Mouse (Mus musculus) liver, embryonic 16.5 days (tissue): ENCODE measurements around the gene Tgfb1. TPM values are rescaled to one million over a fixed set of nuclear protein-coding genes. Genes with fewer than 3 reads are reported as not detected.

Source experiments
- ATAC-seq: fragments of 200-750 bp; cut with Nextera tagmentation; 2 replicates; pipeline ENCODE4 v1.8.0; 2017; ENCODE audit warnings: low read depth, mild to moderate bottlenecking, moderate number of reproducible peaks, moderate library complexity
- H3K27ac ChIP-seq: fragments of 300-500 bp; sonication (generic); 2 replicates; pipeline ENCODE4 v1.5.1; 2014; ENCODE audit warnings: mild to moderate bottlenecking, low read length
- H3K27me3 ChIP-seq: fragments of 300-500 bp; sonication (generic); 2 replicates; pipeline ENCODE4 v1.6.1; 2014; ENCODE audit warnings: low read depth, low read length, mixed read lengths; ENCODE audit not compliant: control insufficient read depth, insufficient read depth
- H3K36me3 ChIP-seq: fragments of 300-500 bp; sonication (generic); 2 replicates; pipeline ENCODE4 v1.6.1; 2014; ENCODE audit warnings: mild to moderate bottlenecking; ENCODE audit not compliant: control insufficient read depth, insufficient read depth
- H3K4me1 ChIP-seq: fragments of 300-500 bp; sonication (generic); 2 replicates; pipeline ENCODE4 v1.6.1; 2014; ENCODE audit warnings: low read depth, low read length, mixed read lengths; ENCODE audit not compliant: control insufficient read depth
- H3K4me2 ChIP-seq: fragments of 300-500 bp; sonication (generic); 2 replicates; pipeline ENCODE4 v1.6.1; 2014; ENCODE audit warnings: low read depth, low read length, mixed read lengths
- H3K4me3 ChIP-seq: fragments of 300-500 bp; sonication (generic); 2 replicates; pipeline ENCODE4 v1.5.1; 2014; ENCODE audit warnings: low read depth, mild to moderate bottlenecking, low read length
- H3K9ac ChIP-seq: fragments of 300-500 bp; sonication (generic); 2 replicates; pipeline ENCODE4 v1.6.1; 2014; ENCODE audit warnings: low read depth, low read length
- H3K9me3 ChIP-seq: fragments of 300-500 bp; sonication (generic); replicated peaks from 2 replicates; pipeline ENCODE4 v1.6.1; 2016; ENCODE audit warnings: low read length; ENCODE audit not compliant: control insufficient read depth
- WGBS: fragments of 180-500 bp; shearing (Covaris S2); extraction: QIAGEN DNeasy Blood & Tissue Kit; methylation state at CpG from one replicate; pipeline ENCODE4 v1.1.7; 2014; ENCODE audit not compliant: insufficient replicate concordance; 5-methylcytosine and 5-hydroxymethylcytosine counted together
- polyA plus RNA-seq: library from polyadenylated mRNA; unstranded; fragments of >200 nt; fragmentation: Nextera tagmentation; extraction: Ambion mirVana; gene quantifications from 2 replicates; pipeline ENCODE4 v1.2.1, GENCODE M21; 2015

Gene Tgfb1
- polyA plus RNA-seq, 1 experiment from 2014 or later: 4.1 TPM

DNA sequence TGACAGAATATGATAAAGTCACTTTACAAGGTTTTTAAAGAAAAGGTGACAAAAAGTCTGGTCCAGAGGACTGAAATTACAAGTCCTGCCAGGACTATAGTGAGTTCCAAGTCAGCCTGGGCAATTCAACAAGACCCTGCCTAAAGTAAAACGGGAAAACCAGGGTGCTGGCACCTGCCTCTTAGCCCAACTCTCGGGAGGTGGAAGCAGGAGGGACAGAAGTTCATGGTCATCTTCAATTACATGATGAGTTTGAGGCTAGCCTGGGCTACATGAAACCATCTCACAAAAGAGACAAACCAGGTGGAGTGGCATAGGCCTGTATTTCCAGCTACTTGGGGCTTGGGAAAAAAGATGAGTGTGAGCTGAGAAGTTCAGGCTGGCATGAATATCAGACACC is 15.1 kb upstream of the Tgfb1 start:
- Histone ChIP-seq H3K4me1 (peaks cover 9% of the 10 kb centered on the region), H3K27me3 (peaks cover 22% of the 10 kb centered on the region), H3K36me3 (no peaks in the 10 kb centered on the region; the same call in 1 of the 2 replicates), H3K27ac (no peak overlapping the region), H3K9ac (no peak overlapping the region), H3K9me3 (no peaks in the 10 kb centered on the region), H3K4me2 (no peak overlapping the region), H3K4me3 (no peak overlapping the region)
- WGBS: 62% methylated on average over 2 of the region's 2 CpGs
- ATAC-seq: no peak

- H3K9ac ChIP-seq: no peak overlapping the region
- ATAC-seq: no peak
- peaks cover 22% of the 10 kb centered on the region for H3K27me3 ChIP-seq
- no peak overlapping the region for H3K4me3 ChIP-seq
- H3K36me3 ChIP-seq: no peaks in the 10 kb centered on the region; the same call in 1 of the 2 replicates
- 49% methylated on average over 4 of the region's 4 CpGs for WGBS
- no peak overlapping the region for H3K27ac ChIP-seq
- peaks cover 9% of the 10 kb centered on the region for H3K4me1 ChIP-seq
- no peaks in the 10 kb centered on the region for H3K9me3 ChIP-seq
- H3K4me2 ChIP-seq: no peak overlapping the region
Measured at GRCm38 (mm10) chr7:25672442-25672841, 14.4 kb upstream of the Tgfb1 start.

DNA sequence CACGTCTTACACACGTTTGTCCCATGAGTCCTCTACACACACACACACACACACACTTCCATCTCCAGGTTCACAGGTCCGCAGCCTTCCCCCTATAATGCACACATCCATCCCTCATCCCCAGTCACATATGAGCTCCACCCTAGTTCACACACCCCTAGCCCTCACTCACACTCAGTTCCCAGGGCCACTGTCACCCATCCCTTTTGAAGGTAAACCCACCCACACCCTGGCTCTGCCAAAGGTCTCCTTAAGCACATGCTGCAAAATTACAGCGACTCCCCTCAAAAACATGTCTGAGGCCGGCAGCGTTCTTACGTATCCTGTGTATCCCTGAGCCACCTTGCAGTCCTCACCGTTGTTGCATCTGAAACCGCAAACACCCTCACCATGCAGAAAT is 12.5 kb upstream of the Tgfb1 start:
- Histone ChIP-seq H3K4me1 (peaks cover 11% of the 10 kb centered on the region), H3K36me3 (no peaks in the 10 kb centered on the region), H3K27me3 (peaks cover 22% of the 10 kb centered on the region), H3K9me3 (no peaks in the 10 kb centered on the region), H3K4me2 (peak overlapping the region; percentile 55), H3K4me3 (peak overlapping the region; percentile 43), H3K27ac (no peak overlapping the region), H3K9ac (no peak overlapping the region)
- no peak for ATAC-seq
- WGBS: 11% methylated on average over 9 of the region's 9 CpGs

GRCm38 (mm10) chr7:25674719-25675300 is 12.0 kb upstream of the Tgfb1 start, which contains the start of gene Tmem91:
TSS of gene Tmem91 (minus strand) at chr7:25675166.
- 0 out of 2 replicates have a peak, but pooled peaks have one; percentile 15 for ATAC-seq

DNA sequence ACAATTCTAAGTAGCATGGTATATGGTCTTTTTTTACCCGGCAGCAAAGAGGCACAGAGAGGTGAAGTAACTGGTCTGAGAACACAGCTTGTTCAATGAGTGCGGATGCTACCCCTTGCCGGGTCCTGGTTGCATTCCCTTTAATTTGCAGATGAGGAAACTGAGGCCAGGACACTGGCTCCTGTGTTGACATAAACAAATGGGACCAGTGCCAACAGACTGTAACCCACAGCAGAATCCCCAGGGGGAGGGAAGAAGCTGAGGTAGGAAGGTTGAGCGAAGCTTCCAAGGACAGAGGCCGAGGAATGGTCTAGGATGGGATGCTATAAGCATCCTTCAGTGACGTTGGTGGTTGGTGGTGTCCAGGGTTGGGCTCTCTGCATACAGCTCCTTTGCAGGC is 11.4 kb upstream of the Tgfb1 start:
- 61% methylated on average over 6 of the region's 6 CpGs for WGBS
- Histone ChIP-seq H3K27ac (no peak overlapping the region), H3K4me1 (peaks cover 20% of the 10 kb centered on the region), H3K9ac (no peak overlapping the region), H3K36me3 (no peaks in the 10 kb centered on the region), H3K9me3 (no peaks in the 10 kb centered on the region), H3K27me3 (peaks cover 22% of the 10 kb centered on the region), H3K4me3 (no peak overlapping the region), H3K4me2 (no peak overlapping the region)
- no peak for ATAC-seq

More at GRCm38 (mm10) chr7:25674719-25675300, 12.0 kb upstream of the Tgfb1 start, which contains the start of gene Tmem91:
- peaks cover 14% of the 10 kb centered on the region for H3K4me1 ChIP-seq
- H3K4me2 ChIP-seq: peak within 1 kb of the TSS; percentile 55
- peak within 1 kb of the TSS; percentile 43 for H3K4me3 ChIP-seq
- H3K27me3 ChIP-seq: peaks cover 22% of the 10 kb centered on the region
- H3K36me3 ChIP-seq: no peaks in the 10 kb centered on the region
- H3K9me3 ChIP-seq: no peaks in the 10 kb centered on the region
- H3K27ac ChIP-seq: no peak within 1 kb of the TSS
- no peak within 1 kb of the TSS for H3K9ac ChIP-seq
- 1% methylated on average over 29 of the region's 29 CpGs for WGBS

DNA sequence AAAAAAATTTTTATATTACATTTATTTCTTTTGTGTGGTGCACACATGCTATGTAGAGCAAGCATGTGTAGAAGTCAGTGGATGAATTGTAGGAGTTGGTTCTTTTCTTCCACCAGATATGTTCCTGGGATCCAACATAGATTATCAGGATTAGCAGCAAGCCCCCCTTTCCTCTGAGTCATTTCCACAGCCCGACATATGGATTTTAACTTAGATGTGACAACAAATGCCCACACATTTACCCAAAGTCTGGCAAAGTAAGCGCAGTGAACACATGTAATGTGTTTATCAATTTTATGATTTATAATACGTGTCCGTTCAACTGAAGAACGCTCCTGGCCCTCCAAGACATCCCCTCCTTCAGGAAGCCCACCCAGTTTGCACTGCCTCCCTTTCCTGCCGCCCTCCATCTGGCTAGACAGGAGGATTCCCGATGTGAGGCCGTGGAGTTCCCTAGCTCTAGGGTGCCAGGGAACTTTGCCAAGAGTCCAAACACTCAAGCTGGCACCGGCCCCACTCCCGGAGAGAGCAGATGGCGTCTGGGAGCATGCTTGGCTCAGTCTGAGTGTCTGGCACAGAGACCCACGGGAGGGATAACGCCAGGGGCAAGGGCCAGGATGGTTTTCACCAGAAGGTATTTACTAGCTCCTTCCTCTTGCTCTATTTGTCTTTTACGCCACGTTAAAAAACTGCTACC is 10.6 kb upstream of the Tgfb1 start:
- Histone ChIP-seq H3K27ac (no peak overlapping the region), H3K4me1 (peaks cover 23% of the 10 kb centered on the region), H3K9me3 (no peaks in the 10 kb centered on the region), H3K9ac (no peak overlapping the region), H3K4me3 (no peak overlapping the region), H3K36me3 (no peaks in the 10 kb centered on the region), H3K27me3 (peaks cover 22% of the 10 kb centered on the region), H3K4me2 (no peak overlapping the region)
- no peak for ATAC-seq
- WGBS: 70% methylated on average over 15 of the region's 15 CpGs

GRCm38 (mm10) chr7:25677013-25677412 is 9.8 kb upstream of the Tgfb1 start:
- Histone ChIP-seq H3K4me1 (peaks cover 29% of the 10 kb centered on the region), H3K4me3 (no peak overlapping the region), H3K9me3 (no peaks in the 10 kb centered on the region), H3K27ac (no peak overlapping the region), H3K36me3 (no peaks in the 10 kb centered on the region), H3K27me3 (peaks cover 22% of the 10 kb centered on the region), H3K9ac (no peak overlapping the region), H3K4me2 (no peak overlapping the region)
- no peak for ATAC-seq
- WGBS: 80% methylated on average over 7 of the region's 7 CpGs

GRCm38 (mm10) chr7:25679971-25680370 is 6.8 kb upstream of the Tgfb1 start:
- peak overlapping the region; percentile 63 for H3K9ac ChIP-seq
- peaks cover 9% of the 10 kb centered on the region for H3K27me3 ChIP-seq
- no peaks in the 10 kb centered on the region for H3K36me3 ChIP-seq
- peak overlapping the region; percentile 85 for H3K4me3 ChIP-seq
- H3K27ac ChIP-seq: peak overlapping the region; percentile 97
- no peaks in the 10 kb centered on the region for H3K9me3 ChIP-seq
- H3K4me1 ChIP-seq: peaks cover 44% of the 10 kb centered on the region
- peak overlapping the region; percentile 86 for H3K4me2 ChIP-seq
- no peak for ATAC-seq
- 1% methylated on average over 6 of the region's 6 CpGs for WGBS
